Mouse (Mus musculus) small intestine, adult 2 months (tissue): ENCODE data around the gene Mtch2. TPM values are rescaled to one million over a fixed set of nuclear protein-coding genes. Genes with fewer than 3 reads are reported as not detected.
"Not testable (repeated sequence)": the region's sequence is repeated elsewhere in the genome, so short reads cannot be mapped to it uniquely, and the experiment has no call there.

ENCODE experiments used
- H3K27ac ChIP-seq: fragments of 200-500 bp; 2 replicates; pipeline ENCODE4 v1.5.1; 2012; ENCODE audit warnings: low read depth, low read length, control low read depth, inconsistent platforms; ENCODE audit not compliant: insufficient read depth
- H3K27me3 ChIP-seq: fragments of 200-500 bp; 2 replicates; pipeline ENCODE4 v1.6.1; 2012; ENCODE audit warnings: mild to moderate bottlenecking, moderate library complexity, low read length, inconsistent platforms; ENCODE audit not compliant: control insufficient read depth, insufficient read depth
- H3K36me3 ChIP-seq: fragments of 200-500 bp; 2 replicates; pipeline ENCODE4 v1.6.1; 2012; ENCODE audit warnings: mild to moderate bottlenecking, low read length, control low read depth, inconsistent platforms; ENCODE audit not compliant: control insufficient read depth, insufficient read depth
- H3K4me1 ChIP-seq: fragments of 200-500 bp; 2 replicates; pipeline ENCODE4 v1.6.1; 2012; ENCODE audit warnings: low read length, inconsistent platforms, mixed read lengths; ENCODE audit not compliant: control insufficient read depth, insufficient read depth, insufficient read length
- H3K4me3 ChIP-seq: fragments of 200-500 bp; 2 replicates; pipeline ENCODE4 v1.5.1; 2012; ENCODE audit warnings: low read depth, mild to moderate bottlenecking, control low read depth, inconsistent platforms, low read length, moderate library complexity
- CTCF ChIP-seq: fragments of 200-500 bp; IDR thresholded peaks from 2 replicates; pipeline ENCODE4 v1.5.1; 2012; ENCODE audit warnings: low read depth, mild to moderate bottlenecking, control low read depth, inconsistent platforms, low read length, moderate library complexity, mixed read lengths; ENCODE audit not compliant: insufficient replicate concordance, insufficient read length; ENCODE audit errors: extremely low read depth
- POLR2A ChIP-seq: fragments of 200-500 bp; IDR thresholded peaks from 2 replicates; pipeline ENCODE4 v1.6.1; 2012; ENCODE audit warnings: low read depth, mild to moderate bottlenecking, control low read depth, inconsistent platforms, low read length, moderate library complexity
- WGBS: fragments of 180-500 bp; shearing (Covaris S2); methylation state at CpG from one replicate; pipeline ENCODE4 v1.1.7; 2018; 5-methylcytosine and 5-hydroxymethylcytosine counted together
- polyA plus RNA-seq: library from polyadenylated mRNA; depleted of rRNA; stranded (reverse); fragments of >200 nt; gene quantifications from 2 replicates; pipeline ENCODE4 v1.2.3, GENCODE M21; 2012

Mtch2 gene
- polyA plus RNA-seq, 1 experiment, result 85.5 TPM

GRCm38 (mm10) chr2:90822978-90823377, 24.0 kb upstream of the Mtch2 start:
- H3K27ac ChIP-seq, result no peak overlapping the region
- 97% methylated on average over 2 of the region's 2 CpGs for WGBS

GRCm38 (mm10) chr2:90823781-90824180, 23.2 kb upstream of the Mtch2 start:
- 91% methylated on average over 6 of the region's 6 CpGs for WGBS
- H3K4me3 ChIP-seq, result no peak overlapping the region

More at GRCm38 (mm10) chr2:90822978-90823377, 24.0 kb upstream of the Mtch2 start:
- H3K4me3 ChIP-seq, result no peak overlapping the region
- no peaks in the 10 kb centered on the region for H3K27me3 ChIP-seq
- no peaks in the 10 kb centered on the region for H3K36me3 ChIP-seq
- H3K4me1 ChIP-seq, result no peaks in the 10 kb centered on the region
- TF ChIP-seq CTCF, result no peak
- TF ChIP-seq POLR2A, result no peak

GRCm38 (mm10) chr2:90824528-90824927, 22.4 kb upstream of the Mtch2 start:
- WGBS, result 51% methylated on average over 10 of the region's 10 CpGs
- H3K4me3 ChIP-seq, H3K27ac ChIP-seq, H3K4me1 ChIP-seq, H3K27me3 ChIP-seq, H3K36me3 ChIP-seq: not testable (repeated sequence)

More at GRCm38 (mm10) chr2:90823781-90824180, 23.2 kb upstream of the Mtch2 start:
- no peak overlapping the region for H3K27ac ChIP-seq
- TF ChIP-seq CTCF (no peak), POLR2A (no peak)
- no peaks in the 10 kb centered on the region for H3K27me3 ChIP-seq
- no peaks in the 10 kb centered on the region for H3K36me3 ChIP-seq
- H3K4me1 ChIP-seq, result peaks cover under 1% of the 10 kb centered on the region; the same call in 1 of the 2 replicates

GRCm38 (mm10) chr2:90825515-90826172, 21.3 kb upstream of the Mtch2 start:
- Histone ChIP-seq H3K4me1 (peaks cover 3% of the 10 kb centered on the region; the same call in 1 of the 2 replicates), H3K4me3 (no peak overlapping the region), H3K27ac (no peak overlapping the region), H3K27me3 (no peaks in the 10 kb centered on the region), H3K36me3 (no peaks in the 10 kb centered on the region)
- TF ChIP-seq POLR2A (no peak), CTCF (no peak)
- WGBS, result 89% methylated on average over 11 of the region's 11 CpGs

GRCm38 (mm10) chr2:90828739-90829138, 18.2 kb upstream of the Mtch2 start:
- H3K4me1 ChIP-seq, result peaks cover 6% of the 10 kb centered on the region; the same call in 1 of the 2 replicates
- WGBS, result 21% methylated on average over 7 of the region's 7 CpGs
- no peaks in the 10 kb centered on the region for H3K27me3 ChIP-seq
- TF ChIP-seq POLR2A, result no peak
- no peak for TF ChIP-seq CTCF
- H3K4me3 ChIP-seq, result no peak overlapping the region
- no peak overlapping the region for H3K27ac ChIP-seq
- H3K36me3 ChIP-seq, result no peaks in the 10 kb centered on the region

GRCm38 (mm10) chr2:90833502-90833901, 13.5 kb upstream of the Mtch2 start:
- H3K36me3 ChIP-seq, result no peaks in the 10 kb centered on the region
- no peak overlapping the region for H3K4me3 ChIP-seq
- TF ChIP-seq CTCF (no peak), POLR2A (no peak)
- WGBS, result 43% methylated on average over 5 of the region's 5 CpGs
- H3K27me3 ChIP-seq, result no peaks in the 10 kb centered on the region
- peak overlapping the region; percentile 58 for H3K27ac ChIP-seq
- peaks cover 8% of the 10 kb centered on the region; the same call in 1 of the 2 replicates for H3K4me1 ChIP-seq

- TF ChIP-seq POLR2A (no peak), CTCF (no peak)
- WGBS, result 87% methylated on average over 2 of the region's 2 CpGs
- no peak overlapping the region for H3K4me3 ChIP-seq
Measured at GRCm38 (mm10) chr2:90838621-90839020, 8.3 kb upstream of the Mtch2 start.

GRCm38 (mm10) chr2:90843666-90844065, 3.3 kb upstream of the Mtch2 start:
- WGBS, result 86% methylated on average over 1 of the region's 1 CpGs
- Histone ChIP-seq H3K27me3 (no peaks in the 10 kb centered on the region), H3K4me1 (peaks cover 8% of the 10 kb centered on the region), H3K27ac (no peak overlapping the region), H3K36me3 (no peaks in the 10 kb centered on the region), H3K4me3 (no peak overlapping the region)
- TF ChIP-seq CTCF (no peak), POLR2A (no peak)

More at GRCm38 (mm10) chr2:90838621-90839020, 8.3 kb upstream of the Mtch2 start:
- no peak overlapping the region for H3K27ac ChIP-seq
- no peaks in the 10 kb centered on the region for H3K36me3 ChIP-seq
- peaks cover 4% of the 10 kb centered on the region; the same call in 1 of the 2 replicates for H3K4me1 ChIP-seq
- no peaks in the 10 kb centered on the region for H3K27me3 ChIP-seq
